Mouse (Mus musculus) left cerebral cortex, postnatal 25 days (tissue): ENCODE data around the gene Stox2. TPM values are rescaled to one million over a fixed set of nuclear protein-coding genes. Genes with fewer than 3 reads are reported as not detected.
A peak's percentile ranks its signal among the peaks of the same experiment; 100 is the strongest.

ENCODE experiments used
- DNase-seq, 2 experiments: peaks; one replicate each; pipeline ENCODE4 v3.0.0; 2022; ENCODE audit warnings: low spot score in 2 of 2, mixed read lengths in 1 of 2
- intact Hi-C: fragments of 180-260 bp; cut with DNase I; formaldehyde crosslinking; loops from one replicate; pipeline ENCODE4 v1.15.1; 2025
- total RNA-seq, 2 experiments: library from RNA; stranded (reverse); gene quantifications; 2 replicates each; pipeline ENCODE4 v1.2.3; 2021

The Stox2 gene
- total RNA-seq, 2 experiments from 2014 or later = 78.6 to 84.8 TPM

DNA sequence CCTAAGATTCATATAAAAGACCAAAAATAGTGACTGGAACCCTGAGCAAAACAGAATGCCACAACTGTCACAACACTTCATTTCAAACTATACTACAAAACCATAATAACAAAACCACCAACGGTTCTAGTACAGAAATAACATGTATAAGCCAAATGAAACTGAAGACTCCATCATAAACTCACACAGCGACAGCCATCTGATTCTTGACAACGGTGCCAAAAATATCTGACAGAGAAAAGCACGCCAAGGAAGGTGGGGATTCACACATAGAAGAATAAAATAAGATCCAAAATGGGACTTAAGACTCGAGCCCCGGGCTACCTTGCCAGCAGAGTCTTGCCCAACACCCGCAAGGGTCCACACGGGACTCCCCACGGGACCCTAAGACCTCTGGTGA is 300.9 kb downstream of the Stox2 start:
- intact Hi-C loops = no loop called here

DNA sequence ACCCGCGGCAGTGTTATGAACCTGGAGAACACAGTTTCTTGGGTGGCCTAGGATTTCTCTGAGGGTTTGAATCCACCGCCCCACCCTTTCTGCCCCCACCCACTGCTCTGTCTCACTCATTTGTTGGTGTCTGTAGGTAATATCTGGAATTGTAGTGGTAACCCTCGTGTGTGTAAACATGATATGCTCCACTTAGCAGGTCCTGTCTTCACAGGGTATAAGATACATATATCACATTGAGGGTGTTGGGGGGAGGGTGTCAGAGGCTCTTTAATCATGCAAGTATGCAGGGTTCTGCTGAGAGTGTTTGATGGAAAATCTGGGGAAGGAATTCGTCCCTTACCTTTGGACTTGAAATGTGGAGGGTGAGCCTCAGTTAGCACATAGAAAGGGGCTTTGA is 310.1 kb downstream of the Stox2 start:
- no peak for DNase-seq
- intact Hi-C loops = no loop called here

More for the DNA sequence above, 300.9 kb downstream of the Stox2 start:
- peak; percentile 13 to 69 for DNase-seq

DNA sequence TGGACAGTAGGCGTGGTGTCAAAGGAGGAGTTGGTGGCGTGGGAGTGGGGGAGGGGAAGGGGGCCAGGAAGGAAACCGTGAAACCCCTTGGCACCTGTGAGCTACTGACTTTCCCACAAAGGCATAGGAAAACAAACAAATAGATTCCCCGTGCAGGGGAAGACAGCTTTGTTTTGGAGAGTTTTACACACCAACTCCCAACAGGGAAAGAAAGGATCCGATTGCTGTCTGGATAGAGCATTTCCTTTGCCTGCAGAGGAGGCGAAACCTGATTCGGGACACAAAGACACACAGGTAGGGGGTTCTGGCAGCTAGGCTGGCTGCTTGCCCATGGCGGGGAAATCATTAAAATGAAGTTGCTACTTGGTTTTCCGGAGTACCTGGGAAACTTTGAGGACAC is 310.6 kb downstream of the Stox2 start:
- intact Hi-C loops = no loop called here
- DNase-seq = no peak

DNA sequence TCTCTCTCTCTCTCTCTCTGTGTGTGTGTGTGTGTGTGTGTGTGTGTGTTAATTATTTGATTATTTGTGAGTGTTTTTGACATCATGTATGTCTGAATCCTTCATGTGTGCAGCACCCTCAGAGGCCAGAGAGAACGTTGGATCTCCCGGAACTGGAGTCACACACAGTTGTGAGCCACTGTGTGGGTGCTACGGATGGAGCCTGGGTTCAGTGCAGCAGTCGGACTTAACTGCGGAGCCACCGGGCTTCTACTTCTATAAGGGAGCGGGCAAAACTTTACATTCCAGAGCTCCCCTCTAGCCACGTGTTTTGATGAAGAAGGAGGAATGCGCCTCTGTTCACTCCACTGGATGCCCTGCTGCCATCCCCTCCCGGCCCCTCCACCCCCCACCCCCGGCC is 311.4 kb downstream of the Stox2 start:
- DNase-seq = no peak
- intact Hi-C loops = no loop called here

DNA sequence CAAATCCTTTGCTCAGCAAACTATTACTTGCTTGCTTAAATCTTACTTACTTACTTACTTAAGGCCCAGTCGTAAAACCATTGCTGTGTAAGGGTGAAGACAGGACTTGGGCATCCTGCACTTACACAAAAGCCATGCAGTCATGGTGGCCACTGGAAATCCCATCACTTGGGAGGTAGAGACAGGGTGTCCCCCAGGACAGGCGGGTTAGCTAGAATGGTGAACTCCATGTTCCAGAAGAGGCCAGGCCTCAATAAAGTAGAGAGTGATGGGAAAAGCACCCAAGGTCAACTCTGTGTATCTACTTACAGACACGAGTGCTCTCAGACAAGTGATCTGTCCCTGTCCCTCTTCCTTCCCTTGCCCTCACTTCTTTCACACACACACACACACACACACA is 312.8 kb downstream of the Stox2 start:
- no peak for DNase-seq
- intact Hi-C loops = no loop called here

Other genes starting within 250 kb of the Stox2 start
- gene Trappc11, start 87.1 kb upstream of the Stox2 start, total RNA-seq = 10 to 100 TPM; 57.7 to 57.9 TPM
- gene Rwdd4a, start 87.3 kb upstream of the Stox2 start, total RNA-seq = 10 to 100 TPM; 32.9 to 34.0 TPM
- gene Ing2, start 229.2 kb upstream of the Stox2 start, total RNA-seq = 10 to 100 TPM; 48.9 to 52.6 TPM